Mouse (Mus musculus) heart, embryonic 12.5 days (tissue): ENCODE measurements around the gene Rint1. TPM values are rescaled to one million over a fixed set of nuclear protein-coding genes. Genes with fewer than 3 reads are reported as not detected.

Experiments
- ATAC-seq: fragments of 200-750 bp; cut with Nextera tagmentation; 2 replicates; pipeline ENCODE4 v1.8.0; 2017; ENCODE audit warnings: moderate TSS enrichment, moderate library complexity; ENCODE audit not compliant: insufficient number of reproducible peaks, low FRiP score
- H3K27ac ChIP-seq: fragments of 300-500 bp; sonication (generic); 2 replicates; pipeline ENCODE4 v1.5.1; 2016; ENCODE audit warnings: mild to moderate bottlenecking, moderate library complexity; ENCODE audit not compliant: poor library complexity, severe bottlenecking
- H3K27me3 ChIP-seq: fragments of 300-500 bp; sonication (generic); replicated peaks from 2 replicates; pipeline ENCODE4 v1.6.1; 2016; ENCODE audit warnings: mild to moderate bottlenecking, moderate library complexity
- H3K36me3 ChIP-seq: fragments of 300-500 bp; sonication (generic); 2 replicates; pipeline ENCODE4 v1.6.1; 2016; ENCODE audit warnings: mild to moderate bottlenecking, moderate library complexity
- H3K4me1 ChIP-seq: fragments of 300-500 bp; sonication (generic); replicated peaks from 2 replicates; pipeline ENCODE4 v1.6.1; 2016; ENCODE audit warnings: mild to moderate bottlenecking
- H3K4me2 ChIP-seq: fragments of 300-500 bp; sonication (generic); 2 replicates; pipeline ENCODE4 v1.6.1; 2016; ENCODE audit warnings: mild to moderate bottlenecking, moderate library complexity
- H3K4me3 ChIP-seq: fragments of 300-500 bp; sonication (generic); 2 replicates; pipeline ENCODE4 v1.5.1; 2016; ENCODE audit warnings: mild to moderate bottlenecking
- H3K9ac ChIP-seq: fragments of 300-500 bp; sonication (generic); 2 replicates; pipeline ENCODE4 v1.6.1; 2016; ENCODE audit warnings: mild to moderate bottlenecking, moderate library complexity
- H3K9me3 ChIP-seq: fragments of 300-500 bp; sonication (generic); replicated peaks from 2 replicates; pipeline ENCODE4 v1.6.1; 2016; ENCODE audit warnings: mild to moderate bottlenecking, moderate library complexity
- WGBS: fragments of 180-500 bp; shearing (Covaris S2); methylation state at CpG from one replicate; pipeline ENCODE4 v1.1.7; 2016; 5-methylcytosine and 5-hydroxymethylcytosine counted together
- polyA plus RNA-seq: library from polyadenylated mRNA; unstranded; fragments of >200 nt; fragmentation: Nextera tagmentation; extraction: Ambion mirVana; gene quantifications from 2 replicates; pipeline ENCODE4 v1.2.1, GENCODE M21; 2016

Rint1 gene
- 32.1 and 32.2 TPM in 2 replicates for polyA plus RNA-seq

DNA sequence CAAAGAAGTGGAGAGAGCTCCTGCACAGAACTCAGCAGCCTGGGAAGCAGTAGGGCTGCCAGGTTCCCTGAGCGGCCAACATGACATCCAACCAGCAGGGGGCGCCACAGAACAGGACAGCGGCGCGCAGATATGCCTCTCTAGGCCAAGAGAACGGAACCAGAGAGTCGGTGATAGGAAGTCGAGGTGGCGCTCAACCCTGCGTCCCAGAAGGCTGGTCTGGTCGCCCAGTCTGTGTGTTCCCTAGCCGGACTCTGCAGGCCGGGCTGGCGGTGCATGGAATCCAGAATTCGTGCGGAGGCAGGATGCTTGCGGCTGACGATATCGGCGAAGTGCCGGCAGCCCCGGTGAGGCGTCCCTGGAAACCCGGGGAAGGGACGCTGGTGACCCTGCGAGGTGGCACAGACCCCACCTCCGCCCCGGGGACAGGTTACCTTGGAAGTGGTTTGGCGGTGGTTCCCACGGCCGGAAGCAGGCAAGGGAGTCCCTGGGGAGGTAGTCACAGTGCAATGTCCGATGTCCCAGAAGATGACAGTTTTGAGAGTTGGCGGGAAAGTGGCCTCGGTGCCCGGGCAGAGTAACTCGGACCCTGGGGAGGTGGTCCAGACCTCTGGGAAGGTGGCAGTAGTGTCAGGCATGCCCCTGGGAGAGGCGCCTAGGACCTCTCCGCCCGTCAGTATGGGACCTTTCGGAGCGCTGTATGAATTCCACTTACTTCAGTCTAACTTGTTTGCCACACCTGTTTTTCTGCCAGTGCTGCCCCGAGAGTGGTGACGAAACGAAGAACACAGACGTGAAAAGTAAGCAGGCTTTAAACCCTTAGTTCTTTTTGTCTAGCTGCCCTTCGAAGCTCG, at the start of gene Rint1:
Gene Rint1, plus strand, starts transcription at position 176 of the 854 bp plus-strand sequence.
- no peaks in the 10 kb centered on the region for H3K9me3 ChIP-seq
- peak within 1 kb of the TSS; percentile 97 for H3K4me2 ChIP-seq
- H3K4me3 ChIP-seq = peak within 1 kb of the TSS; percentile 90
- ATAC-seq = peak; percentile 85
- peaks cover 14% of the 10 kb centered on the region for H3K4me1 ChIP-seq
- peak within 1 kb of the TSS; percentile 92 for H3K9ac ChIP-seq
- H3K27me3 ChIP-seq = no peaks in the 10 kb centered on the region
- H3K27ac ChIP-seq = peak within 1 kb of the TSS; percentile 68
- WGBS = 2% methylated on average over 47 of the region's 47 CpGs
- H3K36me3 ChIP-seq = peaks cover 19% of the 10 kb centered on the region; the same call in 1 of the 2 replicates

DNA sequence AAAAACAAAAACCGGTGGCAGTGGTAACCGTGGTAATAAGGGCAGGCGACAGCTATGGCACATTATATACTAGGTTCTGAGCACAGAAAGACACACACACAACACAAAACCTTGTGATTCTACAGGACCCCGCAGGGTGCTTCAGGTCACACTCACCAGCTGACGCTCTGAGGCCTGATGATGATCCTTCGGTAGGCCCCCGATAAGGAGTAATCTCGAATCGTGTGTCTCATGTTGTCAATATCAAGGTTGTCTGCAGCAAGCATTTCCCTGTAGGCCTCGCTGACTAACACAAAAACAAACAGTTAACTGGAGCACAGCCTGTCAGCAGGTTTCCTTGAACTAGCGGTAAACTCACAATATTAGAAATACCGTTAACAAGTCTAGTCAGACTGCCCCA, 44.2 kb upstream of the Rint1 start:
- no peak overlapping the region for H3K4me3 ChIP-seq
- no peak for ATAC-seq
- peaks cover 12% of the 10 kb centered on the region for H3K4me1 ChIP-seq
- no peak overlapping the region for H3K27ac ChIP-seq
- peaks cover 73% of the 10 kb centered on the region for H3K36me3 ChIP-seq
- H3K9me3 ChIP-seq = no peaks in the 10 kb centered on the region
- H3K9ac ChIP-seq = no peak overlapping the region
- H3K4me2 ChIP-seq = no peak overlapping the region
- WGBS = 95% methylated on average over 12 of the region's 12 CpGs
- H3K27me3 ChIP-seq = no peaks in the 10 kb centered on the region

DNA sequence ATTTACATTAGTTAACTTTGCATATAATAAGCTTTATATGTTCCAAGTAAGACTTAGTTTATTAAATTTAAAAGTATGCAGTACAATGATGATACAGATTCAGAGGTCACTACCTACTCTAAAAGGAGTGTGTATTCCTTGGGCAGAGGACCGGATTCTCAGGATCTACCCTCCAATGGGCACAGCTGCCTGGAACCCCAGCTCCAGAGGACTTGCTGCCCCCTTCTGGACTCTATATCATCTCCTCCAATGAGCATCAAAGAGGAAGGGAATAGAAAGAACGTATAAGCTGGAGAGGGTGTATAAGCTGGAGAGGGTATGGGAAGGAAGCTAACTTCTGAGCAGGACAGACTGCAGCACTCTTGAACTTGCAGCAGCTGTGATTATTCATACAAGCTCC, 37.6 kb upstream of the Rint1 start:
- no peak overlapping the region for H3K9ac ChIP-seq
- H3K9me3 ChIP-seq = no peaks in the 10 kb centered on the region
- H3K27ac ChIP-seq = no peak overlapping the region
- no peak overlapping the region for H3K4me3 ChIP-seq
- no peak overlapping the region for H3K4me2 ChIP-seq
- H3K36me3 ChIP-seq = peaks cover 54% of the 10 kb centered on the region
- H3K27me3 ChIP-seq = no peaks in the 10 kb centered on the region
- 60% methylated on average over 2 of the region's 2 CpGs for WGBS
- no peaks in the 10 kb centered on the region for H3K4me1 ChIP-seq
- ATAC-seq = no peak

DNA sequence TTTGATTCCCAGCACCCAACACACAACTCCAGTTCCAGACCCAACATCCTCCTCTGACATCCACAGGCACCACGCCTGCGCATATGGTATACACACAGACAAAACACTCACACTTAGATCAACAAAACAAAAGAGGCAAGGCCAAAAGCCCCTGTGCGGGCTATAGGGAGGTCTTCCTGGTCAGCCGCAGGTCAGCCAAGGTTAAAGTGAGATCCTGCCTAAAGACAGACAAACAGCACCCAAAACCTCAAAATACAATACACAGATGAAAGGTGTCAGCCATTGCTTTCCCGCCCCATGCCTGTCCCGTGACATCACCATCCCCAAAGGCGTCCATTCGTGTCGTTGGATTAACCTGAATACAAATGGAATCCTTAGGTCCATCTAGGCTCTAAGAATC, 31.9 kb upstream of the Rint1 start:
- 96% methylated on average over 9 of the region's 9 CpGs for WGBS

DNA sequence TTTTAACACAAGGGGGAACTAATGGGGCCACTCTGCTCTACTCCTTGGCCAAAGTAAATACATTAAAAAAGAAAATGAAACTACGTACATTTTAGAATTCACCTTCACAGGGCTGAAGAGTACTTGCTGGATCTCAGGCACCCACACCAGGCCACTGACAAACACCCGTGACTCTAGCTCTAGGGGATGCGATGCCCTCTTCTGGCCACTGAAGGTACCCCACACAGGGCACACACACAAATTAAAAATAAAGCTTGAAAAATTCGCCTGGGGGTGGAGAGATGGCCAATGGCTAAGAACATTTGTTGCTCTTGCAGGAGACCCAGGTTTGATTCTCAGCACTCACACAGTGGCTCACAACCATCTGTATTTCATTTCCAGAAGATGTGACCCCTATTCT, 31.1 kb upstream of the Rint1 start:
- 88% methylated on average over 4 of the region's 4 CpGs for WGBS
- Histone ChIP-seq H3K4me1 (no peaks in the 10 kb centered on the region), H3K9ac (no peak overlapping the region), H3K36me3 (peaks cover 48% of the 10 kb centered on the region), H3K27me3 (no peaks in the 10 kb centered on the region), H3K27ac (no peak overlapping the region), H3K4me3 (no peak overlapping the region), H3K4me2 (no peak overlapping the region), H3K9me3 (0 out of 2 replicates have a peak, but pooled peaks cover 3% of the 10 kb centered on the region)
- ATAC-seq = no peak

More for the DNA sequence above, 31.9 kb upstream of the Rint1 start:
- Histone ChIP-seq H3K4me2 (no peak overlapping the region), H3K9ac (no peak overlapping the region), H3K9me3 (0 out of 2 replicates have a peak, but pooled peaks cover 3% of the 10 kb centered on the region), H3K27ac (no peak overlapping the region), H3K36me3 (peaks cover 56% of the 10 kb centered on the region), H3K4me1 (no peaks in the 10 kb centered on the region), H3K4me3 (no peak overlapping the region), H3K27me3 (no peaks in the 10 kb centered on the region)
- ATAC-seq = no peak

DNA sequence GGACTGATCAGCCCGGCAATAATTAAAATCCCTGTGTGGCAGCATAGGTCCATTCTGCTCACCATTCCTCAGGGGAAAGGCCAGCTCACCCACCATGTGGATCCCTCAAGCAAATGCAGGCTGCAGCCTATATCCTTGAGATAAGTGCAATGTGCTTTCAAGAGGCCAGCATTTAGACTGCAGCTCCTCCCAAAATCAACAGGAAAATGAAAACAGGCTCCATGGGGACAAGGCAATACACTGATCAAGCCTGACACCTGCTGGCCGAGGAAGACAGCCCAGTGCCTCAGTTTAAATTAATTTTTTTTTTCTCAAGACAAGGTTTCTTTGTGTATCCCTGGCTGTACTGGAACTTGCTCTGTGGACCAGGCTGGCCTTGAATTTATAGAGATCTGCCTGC, 28.9 kb upstream of the Rint1 start:
- H3K36me3 ChIP-seq = peaks cover 52% of the 10 kb centered on the region
- 0 out of 2 replicates have a peak, but pooled peaks cover 3% of the 10 kb centered on the region for H3K9me3 ChIP-seq
- 0 out of 2 replicates have a peak, but pooled peaks have one; percentile 15 for ATAC-seq
- no peaks in the 10 kb centered on the region for H3K4me1 ChIP-seq
- H3K27me3 ChIP-seq = no peaks in the 10 kb centered on the region
- H3K27ac ChIP-seq = no peak overlapping the region
- no peak overlapping the region for H3K9ac ChIP-seq
- no peak overlapping the region for H3K4me2 ChIP-seq
- no peak overlapping the region for H3K4me3 ChIP-seq
- whole genome bisulfite sequencing = 49% methylated on average over 2 of the region's 2 CpGs

DNA sequence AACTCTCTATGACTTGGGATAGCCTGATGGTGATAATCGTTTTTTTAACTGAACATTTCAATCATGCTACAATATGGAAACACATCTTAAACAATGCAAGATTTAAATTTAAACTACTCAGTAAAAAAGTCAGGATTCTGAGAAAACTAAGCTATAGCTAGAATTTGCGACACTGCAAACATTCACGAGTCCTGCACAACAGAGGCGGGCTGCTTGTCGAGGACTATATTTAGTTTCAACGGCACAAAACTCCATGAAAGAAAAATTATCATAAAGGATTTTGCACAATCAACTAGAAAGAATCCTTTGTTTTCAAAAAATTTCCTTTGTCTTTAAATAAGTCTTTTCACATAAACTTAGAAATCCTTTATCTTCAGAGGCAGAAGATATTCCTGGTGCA, 25.0 kb upstream of the Rint1 start:
- WGBS = 87% methylated on average over 6 of the region's 6 CpGs
- no peak for ATAC-seq
- H3K9me3 ChIP-seq = no peaks in the 10 kb centered on the region
- no peaks in the 10 kb centered on the region for H3K4me1 ChIP-seq
- H3K4me3 ChIP-seq = no peak overlapping the region
- no peaks in the 10 kb centered on the region for H3K27me3 ChIP-seq
- peaks cover 48% of the 10 kb centered on the region for H3K36me3 ChIP-seq
- no peak overlapping the region for H3K9ac ChIP-seq
- H3K27ac ChIP-seq = no peak overlapping the region
- no peak overlapping the region for H3K4me2 ChIP-seq

DNA sequence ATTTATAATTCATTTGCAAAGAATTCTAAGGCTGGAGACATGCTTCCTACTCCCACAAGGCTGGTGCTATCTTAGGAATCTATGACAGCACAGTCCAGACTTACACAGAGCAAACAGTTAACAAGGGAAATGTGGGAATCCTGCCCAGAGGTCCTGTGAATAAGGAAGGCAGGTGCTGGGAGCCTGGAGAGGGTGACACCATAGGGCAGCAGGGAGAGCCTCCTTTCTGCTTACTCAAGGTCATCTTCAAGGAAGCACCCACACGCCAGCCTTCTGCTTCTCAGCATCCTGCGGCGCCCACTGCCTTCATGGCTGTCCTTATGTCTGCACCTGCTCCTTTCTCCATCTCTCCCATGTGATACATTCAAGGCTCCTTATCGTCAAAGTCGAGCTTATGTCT, 23.0 kb upstream of the Rint1 start:
- H3K9ac ChIP-seq = no peak overlapping the region
- H3K9me3 ChIP-seq = no peaks in the 10 kb centered on the region
- ATAC-seq = no peak
- H3K27ac ChIP-seq = no peak overlapping the region
- no peak overlapping the region for H3K4me2 ChIP-seq
- peaks cover 55% of the 10 kb centered on the region for H3K36me3 ChIP-seq
- H3K4me1 ChIP-seq = no peaks in the 10 kb centered on the region
- no peaks in the 10 kb centered on the region for H3K27me3 ChIP-seq
- H3K4me3 ChIP-seq = no peak overlapping the region
- WGBS = 87% methylated on average over 5 of the region's 5 CpGs

DNA sequence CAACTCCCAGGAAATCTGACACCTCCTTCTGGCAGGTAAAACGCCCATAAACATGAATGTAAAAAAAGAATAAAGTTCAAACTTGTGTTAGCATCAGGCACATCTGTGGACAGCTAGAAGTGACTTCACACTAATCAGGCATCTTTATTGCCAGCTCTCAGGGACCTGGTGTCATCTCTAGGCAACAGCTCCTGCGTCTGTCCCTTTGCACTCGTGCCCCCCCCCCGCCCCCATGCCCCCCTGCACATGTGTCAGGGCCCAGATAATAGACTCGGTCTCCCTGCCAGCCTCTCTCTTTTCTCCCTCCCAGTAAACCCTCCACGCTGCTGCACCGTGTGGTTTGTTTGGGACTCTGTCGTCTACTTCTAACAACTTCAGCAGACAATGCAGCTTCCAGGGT, 16.4 kb upstream of the Rint1 start:
- Histone ChIP-seq H3K36me3 (peaks cover 63% of the 10 kb centered on the region), H3K9ac (no peak overlapping the region), H3K27ac (no peak overlapping the region), H3K27me3 (no peaks in the 10 kb centered on the region), H3K9me3 (no peaks in the 10 kb centered on the region), H3K4me2 (no peak overlapping the region), H3K4me3 (no peak overlapping the region), H3K4me1 (no peaks in the 10 kb centered on the region; the same call in 1 of the 2 replicates)
- WGBS = 49% methylated on average over 8 of the region's 8 CpGs
- peak; percentile 73 for ATAC-seq

DNA sequence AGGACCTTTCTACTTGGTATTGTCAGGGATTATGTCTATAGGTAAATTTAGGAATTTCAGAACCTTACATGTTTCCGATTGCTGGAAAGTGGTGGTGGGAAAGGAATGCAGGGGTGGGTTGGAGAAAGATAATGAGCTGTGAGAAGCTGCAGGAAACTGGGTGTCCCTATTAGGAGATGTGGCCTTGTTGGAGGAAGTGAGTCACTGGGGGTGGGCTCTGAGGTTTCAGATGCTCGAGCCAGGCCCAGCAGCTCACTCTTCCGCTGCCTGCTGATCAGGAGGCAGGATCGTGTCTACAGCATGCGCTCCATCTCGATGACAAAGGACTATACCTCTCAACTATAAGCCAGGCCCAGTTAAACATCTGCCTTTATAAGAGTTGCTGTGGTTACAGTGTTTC, 13.3 kb upstream of the Rint1 start:
- Histone ChIP-seq H3K9me3 (no peaks in the 10 kb centered on the region), H3K27me3 (no peaks in the 10 kb centered on the region), H3K4me2 (no peak overlapping the region), H3K4me3 (no peak overlapping the region), H3K9ac (no peak overlapping the region), H3K36me3 (peaks cover 48% of the 10 kb centered on the region), H3K4me1 (no peaks in the 10 kb centered on the region; the same call in 1 of the 2 replicates), H3K27ac (no peak overlapping the region)
- WGBS = 68% methylated on average over 6 of the region's 6 CpGs
- no peak for ATAC-seq

DNA sequence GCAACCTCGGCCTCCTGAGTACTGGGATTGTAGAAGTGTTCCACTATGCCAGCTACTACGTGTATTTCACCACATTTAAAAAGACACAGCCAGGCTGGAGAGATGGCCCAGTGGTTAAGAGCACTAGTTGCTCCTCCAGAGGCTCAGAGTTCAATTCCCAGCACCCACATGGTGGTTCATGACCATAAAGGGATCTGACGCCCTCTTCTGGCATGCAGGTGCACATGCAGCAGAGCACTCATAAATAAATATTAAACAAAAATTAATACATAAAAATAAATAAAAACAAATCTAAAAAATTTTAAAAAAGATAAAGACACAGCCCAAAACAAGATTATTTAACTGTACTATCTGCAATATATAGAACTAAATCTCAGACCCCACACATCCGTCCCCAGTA, 7.0 kb upstream of the Rint1 start:
- Histone ChIP-seq H3K36me3 (peaks cover 16% of the 10 kb centered on the region), H3K27ac (no peak overlapping the region), H3K9me3 (no peaks in the 10 kb centered on the region), H3K4me1 (peaks cover 9% of the 10 kb centered on the region), H3K4me3 (no peak overlapping the region), H3K9ac (no peak overlapping the region), H3K4me2 (no peak overlapping the region), H3K27me3 (no peaks in the 10 kb centered on the region)
- WGBS = 82% methylated on average over 4 of the region's 4 CpGs
- no peak for ATAC-seq
